Mouse (Mus musculus) midbrain, embryonic 12.5 days (tissue): ENCODE data around the gene Fras1. TPM values are rescaled to one million over a fixed set of nuclear protein-coding genes. Genes with fewer than 3 reads are reported as not detected.

Source experiments
- ATAC-seq: fragments of 200-750 bp; cut with Nextera tagmentation; 2 replicates; pipeline ENCODE4 v1.8.0; 2017; ENCODE audit warnings: low read depth, moderate TSS enrichment, moderate library complexity; ENCODE audit not compliant: low FRiP score
- H3K27ac ChIP-seq: fragments of 300-500 bp; sonication (generic); replicated peaks from 2 replicates; pipeline ENCODE4 v1.5.1; 2016; ENCODE audit warnings: mild to moderate bottlenecking
- H3K27me3 ChIP-seq: fragments of 300-500 bp; sonication (generic); 2 replicates; pipeline ENCODE4 v1.6.1; 2016; ENCODE audit warnings: mild to moderate bottlenecking
- H3K36me3 ChIP-seq: fragments of 300-500 bp; sonication (generic); 2 replicates; pipeline ENCODE4 v1.6.1; 2016
- H3K4me1 ChIP-seq: fragments of 300-500 bp; sonication (generic); 2 replicates; pipeline ENCODE4 v1.6.1; 2016
- H3K4me2 ChIP-seq: fragments of 300-500 bp; sonication (generic); replicated peaks from 2 replicates; pipeline ENCODE4 v1.6.1; 2016; ENCODE audit warnings: mild to moderate bottlenecking, moderate library complexity
- H3K4me3 ChIP-seq: fragments of 300-500 bp; sonication (generic); 2 replicates; pipeline ENCODE4 v1.5.1; 2016; ENCODE audit warnings: mild to moderate bottlenecking
- H3K9ac ChIP-seq: fragments of 300-500 bp; sonication (generic); replicated peaks from 2 replicates; pipeline ENCODE4 v1.6.1; 2016; ENCODE audit warnings: mild to moderate bottlenecking, moderate library complexity
- H3K9me3 ChIP-seq: fragments of 300-500 bp; sonication (generic); 2 replicates; pipeline ENCODE4 v1.6.1; 2016; ENCODE audit warnings: mild to moderate bottlenecking
- WGBS: fragments of 180-500 bp; shearing (Covaris S2); methylation state at CpG from one replicate; pipeline ENCODE4 v1.1.7; 2016; 5-methylcytosine and 5-hydroxymethylcytosine counted together
- polyA plus RNA-seq: library from polyadenylated mRNA; unstranded; fragments of >200 nt; fragmentation: Nextera tagmentation; extraction: Ambion mirVana; gene quantifications from 2 replicates; pipeline ENCODE4 v1.2.1, GENCODE M21; 2016

Gene Fras1
- polyA plus RNA-seq, 1 experiment from 2014 or later = 7.1 TPM

DNA sequence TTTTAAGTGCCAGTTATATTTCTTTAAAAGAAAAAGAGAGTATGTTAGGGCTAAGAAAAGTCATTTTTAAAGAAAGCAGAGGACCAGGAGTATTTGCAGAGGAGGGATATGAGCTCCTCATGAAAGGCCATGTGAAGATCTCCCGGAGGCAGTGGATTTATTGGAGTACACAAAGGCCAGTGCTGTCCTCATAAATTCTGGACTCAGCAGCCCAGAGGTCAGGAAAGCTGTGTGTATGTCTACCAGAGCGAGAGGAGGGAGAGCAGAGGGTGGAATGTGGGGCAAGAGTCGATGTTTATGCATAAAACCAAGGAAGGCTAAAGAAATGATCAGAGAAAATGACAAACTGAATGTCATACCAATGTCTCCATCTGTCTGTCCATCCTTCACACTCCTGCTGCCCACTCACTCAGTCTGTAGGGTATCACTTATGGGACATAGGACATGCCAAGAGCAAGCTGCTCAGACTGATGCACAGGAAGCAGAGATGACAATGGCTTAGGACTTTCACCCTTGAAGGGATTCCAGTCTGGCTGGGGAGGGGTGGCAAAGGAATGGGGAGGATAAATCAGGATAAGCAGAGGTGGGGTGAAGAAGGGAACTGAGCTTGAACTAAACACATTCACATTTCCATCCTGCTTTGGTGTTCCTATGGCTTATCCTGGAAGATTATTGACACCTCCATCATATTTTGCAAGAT lies 235.0 kb downstream of the Fras1 start:
- H3K27me3 ChIP-seq = no peaks in the 10 kb centered on the region
- H3K4me3 ChIP-seq = no peak overlapping the region
- H3K4me2 ChIP-seq = no peak overlapping the region
- ATAC-seq = no peak
- H3K9me3 ChIP-seq = no peaks in the 10 kb centered on the region
- H3K36me3 ChIP-seq = no peaks in the 10 kb centered on the region
- no peaks in the 10 kb centered on the region for H3K4me1 ChIP-seq
- H3K27ac ChIP-seq = no peak overlapping the region
- WGBS = 95% methylated on average over 3 of the region's 3 CpGs
- H3K9ac ChIP-seq = no peak overlapping the region

DNA sequence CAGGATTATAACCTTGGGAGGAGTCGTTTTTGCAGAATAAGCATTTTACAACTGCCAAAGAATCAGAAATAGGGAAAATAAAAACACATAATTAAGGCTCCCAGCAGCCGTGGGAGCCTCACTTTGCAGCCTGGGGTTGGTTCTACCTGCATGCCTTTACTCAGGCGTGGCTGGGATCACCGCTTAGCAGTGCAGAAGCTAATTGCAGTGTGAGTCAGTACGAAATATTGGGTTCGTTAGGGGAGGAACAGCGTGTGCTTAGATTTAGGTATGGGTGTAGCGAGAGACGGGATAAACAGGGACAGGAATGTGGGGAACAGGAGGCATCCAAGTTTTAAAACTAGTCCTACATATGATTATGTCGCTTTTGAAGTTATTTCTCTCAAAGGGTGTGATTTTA lies 238.3 kb downstream of the Fras1 start:
- Histone ChIP-seq H3K36me3 (no peaks in the 10 kb centered on the region), H3K27ac (no peak overlapping the region), H3K27me3 (no peaks in the 10 kb centered on the region), H3K4me1 (0 out of 2 replicates have a peak, but pooled peaks cover 3% of the 10 kb centered on the region), H3K9me3 (no peaks in the 10 kb centered on the region), H3K9ac (no peak overlapping the region), H3K4me2 (no peak overlapping the region), H3K4me3 (no peak overlapping the region)
- no peak for ATAC-seq
- 87% methylated on average over 10 of the region's 10 CpGs for WGBS

GRCm38 (mm10) chr5:96616954-96617646 lies 243.3 kb downstream of the Fras1 start:
- Histone ChIP-seq H3K27me3 (no peaks in the 10 kb centered on the region), H3K4me1 (0 out of 2 replicates have a peak, but pooled peaks cover 4% of the 10 kb centered on the region), H3K9me3 (no peaks in the 10 kb centered on the region), H3K4me3 (no peak overlapping the region), H3K9ac (no peak overlapping the region), H3K4me2 (no peak overlapping the region), H3K27ac (no peak overlapping the region), H3K36me3 (0 out of 2 replicates have a peak, but pooled peaks cover 4% of the 10 kb centered on the region)
- WGBS = 75% methylated on average over 6 of the region's 6 CpGs
- no peak for ATAC-seq

DNA sequence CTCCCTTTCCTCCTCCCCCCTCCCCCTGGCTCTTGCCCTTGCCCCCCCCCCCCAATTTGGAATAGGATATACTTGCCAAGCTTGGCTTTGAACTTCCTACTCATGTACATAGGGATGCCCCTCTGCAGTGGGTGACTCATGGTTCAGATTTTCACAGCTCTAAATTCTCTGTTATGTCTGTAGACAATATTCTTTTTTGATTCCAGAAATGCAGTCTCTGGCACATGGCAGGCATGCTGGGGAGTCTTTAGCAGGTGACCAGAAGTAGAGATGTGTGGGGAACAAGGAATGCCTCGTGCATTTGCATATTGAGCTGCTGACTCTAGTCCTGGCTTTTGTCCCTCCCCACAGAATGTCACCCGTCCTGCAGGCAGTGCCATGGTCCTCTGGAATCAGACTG lies 244.3 kb downstream of the Fras1 start:
- Histone ChIP-seq H3K4me1 (0 out of 2 replicates have a peak, but pooled peaks cover 4% of the 10 kb centered on the region), H3K36me3 (0 out of 2 replicates have a peak, but pooled peaks cover 4% of the 10 kb centered on the region), H3K4me2 (no peak overlapping the region), H3K9ac (no peak overlapping the region), H3K27ac (no peak overlapping the region), H3K27me3 (no peaks in the 10 kb centered on the region), H3K4me3 (no peak overlapping the region), H3K9me3 (no peaks in the 10 kb centered on the region)
- ATAC-seq = no peak
- 58% methylated on average over 2 of the region's 2 CpGs for WGBS

DNA sequence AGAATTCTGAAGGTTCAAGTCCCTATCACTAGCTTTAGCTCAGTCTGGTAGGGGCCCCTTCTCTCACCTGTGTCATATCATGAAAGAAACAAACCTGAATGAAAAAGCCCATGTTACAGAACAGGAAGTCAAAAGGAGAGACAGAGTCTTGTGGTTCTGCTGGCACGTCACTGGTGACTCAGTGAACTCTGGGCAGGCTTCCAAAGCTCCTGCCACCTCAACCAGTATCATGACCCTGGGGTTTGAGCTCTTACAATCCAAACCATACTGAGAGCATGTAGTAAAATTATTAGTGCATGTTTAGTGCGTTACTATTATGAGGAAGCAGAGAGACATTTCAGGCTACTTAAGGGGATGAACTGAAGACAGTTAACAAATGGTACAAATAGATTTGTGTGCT lies 246.5 kb downstream of the Fras1 start:
- H3K9ac ChIP-seq = no peak overlapping the region
- H3K36me3 ChIP-seq = 0 out of 2 replicates have a peak, but pooled peaks cover 4% of the 10 kb centered on the region
- 83% methylated on average over 2 of the region's 2 CpGs for WGBS
- no peak overlapping the region for H3K4me2 ChIP-seq
- H3K9me3 ChIP-seq = no peaks in the 10 kb centered on the region
- 0 out of 2 replicates have a peak, but pooled peaks cover 4% of the 10 kb centered on the region for H3K4me1 ChIP-seq
- ATAC-seq = no peak
- no peak overlapping the region for H3K27ac ChIP-seq
- H3K4me3 ChIP-seq = no peak overlapping the region
- H3K27me3 ChIP-seq = no peaks in the 10 kb centered on the region

GRCm38 (mm10) chr5:96620618-96621017 lies 246.9 kb downstream of the Fras1 start:
- no peak overlapping the region for H3K4me2 ChIP-seq
- 0 out of 2 replicates have a peak, but pooled peaks cover 4% of the 10 kb centered on the region for H3K36me3 ChIP-seq
- H3K9me3 ChIP-seq = no peaks in the 10 kb centered on the region
- H3K27ac ChIP-seq = no peak overlapping the region
- H3K4me3 ChIP-seq = no peak overlapping the region
- H3K27me3 ChIP-seq = no peaks in the 10 kb centered on the region
- no peak for ATAC-seq
- 92% methylated on average over 5 of the region's 5 CpGs for WGBS
- H3K4me1 ChIP-seq = 0 out of 2 replicates have a peak, but pooled peaks cover 4% of the 10 kb centered on the region
- no peak overlapping the region for H3K9ac ChIP-seq

- H3K9me3 ChIP-seq = no peaks in the 10 kb centered on the region
- ATAC-seq = no peak
- no peak overlapping the region for H3K4me2 ChIP-seq
- no peak overlapping the region for H3K4me3 ChIP-seq
- WGBS = 70% methylated on average over 5 of the region's 5 CpGs
- H3K4me1 ChIP-seq = no peaks in the 10 kb centered on the region
- no peak overlapping the region for H3K27ac ChIP-seq
- no peaks in the 10 kb centered on the region for H3K27me3 ChIP-seq
- no peak overlapping the region for H3K9ac ChIP-seq
- H3K36me3 ChIP-seq = 0 out of 2 replicates have a peak, but pooled peaks cover 4% of the 10 kb centered on the region
These were observed 249.0 kb downstream of the Fras1 start for GRCm38 (mm10) chr5:96622604-96623352.

GRCm38 (mm10) chr5:96629851-96630250 lies 256.1 kb downstream of the Fras1 start:
- peak; percentile 73; the same call in 1 of the 2 replicates for ATAC-seq
- Histone ChIP-seq H3K27me3 (no peaks in the 10 kb centered on the region), H3K4me2 (no peak overlapping the region), H3K36me3 (no peaks in the 10 kb centered on the region), H3K4me3 (no peak overlapping the region), H3K9me3 (no peaks in the 10 kb centered on the region), H3K4me1 (peaks cover 4% of the 10 kb centered on the region; the same call in 1 of the 2 replicates), H3K9ac (no peak overlapping the region), H3K27ac (no peak overlapping the region)
- WGBS = 75% methylated on average over 8 of the region's 8 CpGs

DNA sequence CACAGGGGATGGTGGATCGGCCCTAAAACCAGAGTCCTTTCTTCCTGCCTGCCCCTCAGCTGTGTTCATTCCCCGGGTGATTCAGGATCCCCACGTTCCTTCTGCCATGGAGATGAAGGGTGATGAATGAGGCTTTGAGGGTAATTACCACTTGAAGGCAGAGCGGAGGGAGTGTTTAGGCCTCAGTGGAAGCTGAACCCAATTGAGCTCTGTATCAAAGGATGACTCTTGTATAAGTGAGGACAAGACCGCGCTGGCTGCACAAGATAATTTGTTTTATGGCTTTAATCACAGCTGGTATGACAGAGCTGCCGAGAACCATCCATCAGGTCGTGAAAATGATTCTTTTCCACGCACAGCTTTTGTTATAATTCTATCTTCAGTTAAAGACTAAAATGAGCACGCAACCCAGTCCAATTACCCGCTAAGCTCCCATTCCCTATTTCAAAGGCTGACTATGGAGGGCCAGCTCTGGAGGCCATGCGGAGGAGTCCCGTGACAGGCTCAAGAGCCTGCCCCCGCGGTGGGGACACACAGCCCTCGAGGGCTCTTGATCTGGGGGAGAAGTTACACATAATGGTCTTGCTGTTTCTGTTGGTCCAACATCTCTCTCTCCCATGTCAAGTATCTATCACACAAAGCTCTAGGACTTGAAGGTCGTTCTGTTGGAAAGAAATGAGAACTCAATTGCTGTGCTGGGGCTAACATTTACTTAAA lies 261.5 kb downstream of the Fras1 start:
- Histone ChIP-seq H3K9me3 (no peaks in the 10 kb centered on the region), H3K9ac (no peak overlapping the region), H3K27ac (no peak overlapping the region), H3K4me2 (no peak overlapping the region), H3K4me1 (0 out of 2 replicates have a peak, but pooled peaks cover under 1% of the 10 kb centered on the region), H3K36me3 (no peaks in the 10 kb centered on the region), H3K4me3 (no peak overlapping the region), H3K27me3 (no peaks in the 10 kb centered on the region)
- ATAC-seq = no peak; the same call in 1 of the 2 replicates
- WGBS = 72% methylated on average over 17 of the region's 17 CpGs

GRCm38 (mm10) chr5:96635866-96636265 lies 262.1 kb downstream of the Fras1 start:
- H3K4me2 ChIP-seq = no peak overlapping the region
- H3K36me3 ChIP-seq = no peaks in the 10 kb centered on the region
- no peaks in the 10 kb centered on the region for H3K27me3 ChIP-seq
- H3K9ac ChIP-seq = no peak overlapping the region
- no peaks in the 10 kb centered on the region for H3K9me3 ChIP-seq
- no peaks in the 10 kb centered on the region for H3K4me1 ChIP-seq
- 83% methylated on average over 5 of the region's 5 CpGs for WGBS
- no peak for ATAC-seq
- H3K27ac ChIP-seq = no peak overlapping the region
- no peak overlapping the region for H3K4me3 ChIP-seq

- no peak for ATAC-seq
- Histone ChIP-seq H3K4me2 (no peak overlapping the region), H3K4me1 (no peaks in the 10 kb centered on the region; the same call in 1 of the 2 replicates), H3K9ac (no peak overlapping the region), H3K4me3 (no peak overlapping the region), H3K9me3 (no peaks in the 10 kb centered on the region), H3K36me3 (no peaks in the 10 kb centered on the region), H3K27ac (no peak overlapping the region), H3K27me3 (no peaks in the 10 kb centered on the region)
- WGBS = 85% methylated on average over 6 of the region's 6 CpGs
These were observed 265.6 kb downstream of the Fras1 start for GRCm38 (mm10) chr5:96639213-96639910.
